Mouse (Mus musculus) CH12.LX (cell line): ENCODE results near the gene Trim41. TPM values are rescaled to one million over a fixed set of nuclear protein-coding genes. Genes with fewer than 3 reads are reported as not detected.
A peak's percentile ranks its signal among the peaks of the same experiment; 100 is the strongest.

Experiments
- DNase-seq: peaks from one replicate; pipeline ENCODE4 v3.0.0-alpha.2; 2013; ENCODE audit errors: extremely low read depth
- H3K27ac ChIP-seq: 2 replicates; pipeline ENCODE4 v1.5.1; 2012; ENCODE audit warnings: low read depth, mild to moderate bottlenecking, control low read depth, moderate library complexity; ENCODE audit not compliant: insufficient read depth
- H3K27me3 ChIP-seq: replicated peaks from 2 replicates; pipeline ENCODE3; 2012; ENCODE audit warnings: inconsistent platforms
- H3K36me3 ChIP-seq, 2 experiments: replicated peaks in 1 of 2; 2 replicates each; pipeline versions ENCODE3 to v1.6.1; 2012; ENCODE audit warnings: inconsistent platforms in 1 of 2, low read length in 1 of 2, mild to moderate bottlenecking in 1 of 2, mixed read lengths in 1 of 2, moderate library complexity in 1 of 2; ENCODE audit not compliant: control insufficient read depth in 1 of 2, insufficient read depth in 1 of 2
- H3K4me1 ChIP-seq, 2 experiments: 2 replicates each; pipeline ENCODE4 v1.6.1; 2012; ENCODE audit warnings: inconsistent platforms in 1 of 2, moderate library complexity in 1 of 2; ENCODE audit not compliant: insufficient read depth in 2 of 2, control insufficient read depth in 1 of 2
- H3K4me2 ChIP-seq: 2 replicates; pipeline ENCODE4 v1.6.1; 2012; ENCODE audit warnings: low read depth, mild to moderate bottlenecking, control low read depth; ENCODE audit not compliant: poor library complexity, insufficient read depth, severe bottlenecking
- H3K4me3 ChIP-seq, 3 experiments: fragments of 150-350 bp in 1 of 3; sonication (generic) in 1 of 3; replicated peaks in 1 of 3; 2 replicates each; pipeline versions ENCODE3 to v1.5.1; 2011 to 2012; ENCODE audit warnings: low read depth in 2 of 3, low read length in 2 of 3, mild to moderate bottlenecking in 2 of 3, moderate library complexity in 2 of 3, control low read depth in 1 of 3, improper control_type of control experiment in 1 of 3, inconsistent platforms in 1 of 3, mixed read lengths in 1 of 3; ENCODE audit not compliant: poor library complexity in 1 of 3
- H3K79me2 ChIP-seq: replicated peaks from 2 replicates; pipeline ENCODE4 v1.6.1; 2012; ENCODE audit warnings: mild to moderate bottlenecking, moderate library complexity; ENCODE audit not compliant: control insufficient read depth, poor library complexity, insufficient read depth, severe bottlenecking; ENCODE audit errors: extremely low read depth
- H3K9ac ChIP-seq: 2 replicates; pipeline ENCODE4 v1.6.1; 2012; ENCODE audit warnings: low read depth, mild to moderate bottlenecking, control low read depth, moderate library complexity; ENCODE audit not compliant: insufficient read depth
- H3K9me3 ChIP-seq: replicated peaks from 2 replicates; pipeline ENCODE3; 2012; ENCODE audit warnings: low read length, inconsistent platforms, mixed read lengths
- BHLHE40 ChIP-seq: IDR thresholded peaks from 2 replicates; pipeline ENCODE4 v1.6.1; 2011; ENCODE audit warnings: mild to moderate bottlenecking, low read depth, low read length, improper control_type of control experiment
- CHD2 ChIP-seq: IDR thresholded peaks from 2 replicates; pipeline ENCODE4 v1.6.1; 2011; ENCODE audit warnings: low read length, improper control_type of control experiment
- CTCF ChIP-seq, 2 experiments: IDR thresholded peaks in 1 of 2; conservative IDR thresholded peaks in 1 of 2; 2 replicates each; pipeline ENCODE4 v1.5.1; 2011 to 2012; ENCODE audit warnings: low read depth in 2 of 2, low read length in 2 of 2, improper control_type of control experiment in 1 of 2, inconsistent platforms in 1 of 2, mild to moderate bottlenecking in 1 of 2, moderate library complexity in 1 of 2
- E2F4 ChIP-seq: IDR thresholded peaks from 2 replicates; pipeline ENCODE4 v1.6.1; 2011; ENCODE audit warnings: low read depth, low read length, improper control_type of control experiment; ENCODE audit not compliant: insufficient replicate concordance
- ELF1 ChIP-seq: IDR thresholded peaks from 2 replicates; pipeline ENCODE4 v1.6.1; 2014; ENCODE audit warnings: low read depth, mild to moderate bottlenecking, inconsistent platforms, low read length, improper control_type of control experiment
- EP300 ChIP-seq: IDR thresholded peaks from 2 replicates; pipeline ENCODE4 v1.6.1; 2011; ENCODE audit warnings: low read length, improper control_type of control experiment
- ETS1 ChIP-seq: conservative IDR thresholded peaks from 2 replicates; pipeline ENCODE4 v1.6.1; 2012; ENCODE audit warnings: low read depth, mild to moderate bottlenecking, inconsistent platforms, low read length, improper control_type of control experiment, moderate library complexity
- HCFC1 ChIP-seq: IDR thresholded peaks from 2 replicates; pipeline ENCODE4 v1.6.1; 2012; ENCODE audit warnings: low read depth, mild to moderate bottlenecking, inconsistent platforms, low read length, improper control_type of control experiment
- IRF4 ChIP-seq: IDR thresholded peaks from 2 replicates; pipeline ENCODE4 v1.6.1; 2014; ENCODE audit warnings: low read depth, mild to moderate bottlenecking, inconsistent platforms, low read length, improper control_type of control experiment
- JUN ChIP-seq: IDR thresholded peaks from 2 replicates; pipeline ENCODE4 v1.6.1; 2011; ENCODE audit warnings: low read depth, mild to moderate bottlenecking, low read length, improper control_type of control experiment, moderate library complexity; ENCODE audit not compliant: insufficient read depth
- KAT2A ChIP-seq: IDR thresholded peaks from 2 replicates; pipeline ENCODE4 v1.6.1; 2012; ENCODE audit warnings: low read length, improper control_type of control experiment, inconsistent platforms; ENCODE audit not compliant: insufficient replicate concordance
- MAFK ChIP-seq: IDR thresholded peaks from 2 replicates; pipeline ENCODE4 v1.6.1; 2011; ENCODE audit warnings: low read length, improper control_type of control experiment; ENCODE audit not compliant: insufficient replicate concordance
- MAX ChIP-seq: IDR thresholded peaks from 2 replicates; pipeline ENCODE4 v1.6.1; 2011; ENCODE audit warnings: low read length, improper control_type of control experiment
- MEF2A ChIP-seq: IDR thresholded peaks from 2 replicates; pipeline ENCODE4 v1.6.1; 2014; ENCODE audit warnings: low read depth, mild to moderate bottlenecking, inconsistent platforms, low read length, improper control_type of control experiment, borderline replicate concordance
- MXI1 ChIP-seq: IDR thresholded peaks from 2 replicates; pipeline ENCODE4 v1.6.1; 2011; ENCODE audit warnings: mild to moderate bottlenecking, low read depth, low read length, improper control_type of control experiment
- MYC ChIP-seq: IDR thresholded peaks from 2 replicates; pipeline ENCODE4 v1.6.1; 2011; ENCODE audit warnings: low read depth, mild to moderate bottlenecking, improper control_type of control experiment, low read length
- NELFE ChIP-seq: IDR thresholded peaks from 2 replicates; pipeline ENCODE4 v1.6.1; 2011; ENCODE audit warnings: low read depth, low read length, improper control_type of control experiment
- PAX5 ChIP-seq: IDR thresholded peaks from 2 replicates; pipeline ENCODE4 v1.6.1; 2012; ENCODE audit warnings: low read length, inconsistent platforms, mixed read lengths
- POLR2A ChIP-seq: IDR thresholded peaks from 2 replicates; pipeline ENCODE4 v1.6.1; 2011; ENCODE audit warnings: low read depth, mild to moderate bottlenecking, improper control_type of control experiment, low read length
- POLR2AphosphoS2 ChIP-seq: IDR thresholded peaks from 2 replicates; pipeline ENCODE4 v1.6.1; 2011; ENCODE audit warnings: low read depth, low read length, improper control_type of control experiment
- RAD21 ChIP-seq: IDR thresholded peaks from 2 replicates; pipeline ENCODE4 v1.6.1; 2011; ENCODE audit warnings: low read depth, mild to moderate bottlenecking, low read length, improper control_type of control experiment, moderate library complexity
- RCOR1 ChIP-seq: conservative IDR thresholded peaks from 2 replicates; pipeline ENCODE4 v1.6.1; 2012; ENCODE audit warnings: low read depth, mild to moderate bottlenecking, inconsistent platforms, low read length, improper control_type of control experiment
- SIN3A ChIP-seq: IDR thresholded peaks from 2 replicates; pipeline ENCODE4 v1.6.1; 2012; ENCODE audit warnings: low read length, improper control_type of control experiment, inconsistent platforms
- TBP ChIP-seq: conservative IDR thresholded peaks from 2 replicates; pipeline ENCODE4 v1.6.1; 2011; ENCODE audit warnings: low read depth, low read length, improper control_type of control experiment
- TCF12 ChIP-seq: IDR thresholded peaks from 2 replicates; pipeline ENCODE4 v1.6.1; 2014; ENCODE audit warnings: low read depth, mild to moderate bottlenecking, inconsistent platforms, low read length, improper control_type of control experiment
- USF1 ChIP-seq: IDR thresholded peaks from 2 replicates; pipeline ENCODE4 v1.6.1; 2014; ENCODE audit warnings: low read depth, mild to moderate bottlenecking, inconsistent platforms, low read length, improper control_type of control experiment
- USF2 ChIP-seq: conservative IDR thresholded peaks from 2 replicates; pipeline ENCODE4 v1.6.1; 2011; ENCODE audit warnings: low read depth, low read length, improper control_type of control experiment
- ZC3H11A ChIP-seq: IDR thresholded peaks from 2 replicates; pipeline ENCODE4 v1.6.1; 2012; ENCODE audit warnings: low read depth, mild to moderate bottlenecking, inconsistent platforms, low read length, improper control_type of control experiment
- ZKSCAN1 ChIP-seq: IDR thresholded peaks from 2 replicates; pipeline ENCODE4 v1.6.1; 2012; ENCODE audit warnings: low read depth, inconsistent platforms, low read length, improper control_type of control experiment, borderline replicate concordance
- ZMIZ1 ChIP-seq: IDR thresholded peaks from 2 replicates; pipeline ENCODE4 v1.6.1; 2012; ENCODE audit warnings: low read depth, mild to moderate bottlenecking, inconsistent platforms, low read length, improper control_type of control experiment
- dilution Hi-C: fragments of 300-500 bp; cut with MboI; formaldehyde crosslinking; loops from 2 replicates; pipeline ENCODE4 v1.14.3; 2020; ENCODE audit warnings: low sequenced_read_pairs; ENCODE audit not compliant: extremely low pct_unique_long_range_greater_than_20kb, extremely low pct_ligation_motif_present
- in situ Hi-C: fragments of 300-500 bp; cut with MboI; formaldehyde crosslinking; loops from 3 replicates; pipeline ENCODE4 v1.14.3; 2019; ENCODE audit warnings: low sequenced_read_pairs, low pct_ligation_motif_present, low pct_unique_long_range_greater_than_20kb, mixed read lengths
- polyA plus RNA-seq: library from polyadenylated mRNA; unstranded; fragments of >175 nt; gene quantifications from 2 replicates; pipeline ENCODE4 v1.2.1, GENCODE M21; 2012; ENCODE audit warnings: low read depth; ENCODE audit not compliant: insufficient read length
- total RNA-seq, 2 experiments: library from RNA; depleted of rRNA; stranded (reverse); fragments of 300-350 nt in 1 of 2; fragments of >200 nt in 1 of 2; gene quantifications; 2 replicates each; pipeline ENCODE4 v1.2.3; 2012 to 2014

Gene Trim41
- total and polyA plus RNA-seq, 3 experiments: 18.8 to 51.6 (median 36.0) TPM

DNA sequence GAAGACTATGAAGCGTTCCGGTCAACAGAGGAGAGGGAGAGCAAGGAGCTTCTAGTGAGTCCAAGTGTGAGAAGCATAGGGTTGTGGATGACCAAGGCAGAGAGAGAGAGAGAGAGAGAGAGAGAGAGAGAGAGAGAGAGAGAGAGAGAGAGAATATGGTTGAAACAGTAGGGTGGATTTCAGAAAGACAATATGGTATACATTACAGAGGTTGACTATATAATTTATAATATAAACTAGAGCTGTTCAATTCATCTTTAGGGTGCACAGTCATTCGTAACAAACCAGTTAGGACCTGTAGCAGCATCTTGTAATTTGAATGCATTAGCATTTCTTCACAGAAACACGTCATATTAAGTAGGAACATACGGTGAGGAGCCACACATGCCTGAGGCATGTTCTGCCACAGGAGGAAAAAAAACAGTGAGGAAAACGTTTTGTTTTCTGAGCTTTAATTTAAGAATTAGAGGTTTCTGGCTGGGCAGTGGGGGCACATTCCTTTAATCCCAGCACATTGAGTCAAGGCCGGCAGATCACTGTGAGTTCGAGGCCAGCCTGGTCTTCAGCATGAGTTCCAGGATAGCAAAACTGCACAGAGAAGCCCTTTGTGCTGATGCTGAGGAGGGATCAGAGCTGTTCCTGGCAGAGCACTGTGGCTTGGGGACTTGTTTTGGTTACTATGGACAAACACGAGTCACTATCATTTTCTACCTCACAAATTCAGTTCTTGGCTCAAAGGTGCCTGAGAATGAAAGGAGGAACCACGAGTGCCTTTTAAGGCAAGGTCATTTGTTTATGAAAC, 21.9 kb upstream of the Trim41 start (continued):
- TF ChIP-seq ELF1 (no peak), E2F4 (no peak), PAX5 (no peak), KAT2A (no peak), RAD21 (no peak), MAFK (no peak), POLR2A (peak; percentile 43; the same call in 1 of the 2 replicates), CTCF (conservative IDR thresholded peaks at IDR 0.05 in 1 of 2, IDR thresholded peaks at IDR 0.05 in 1 of 2; ENCODE audit: low read depth in 2 of 2, low read length in 2 of 2) (no peak), MAX (peak; percentile 64; the same call in 1 of the 2 replicates), ZKSCAN1 (no peak)

DNA sequence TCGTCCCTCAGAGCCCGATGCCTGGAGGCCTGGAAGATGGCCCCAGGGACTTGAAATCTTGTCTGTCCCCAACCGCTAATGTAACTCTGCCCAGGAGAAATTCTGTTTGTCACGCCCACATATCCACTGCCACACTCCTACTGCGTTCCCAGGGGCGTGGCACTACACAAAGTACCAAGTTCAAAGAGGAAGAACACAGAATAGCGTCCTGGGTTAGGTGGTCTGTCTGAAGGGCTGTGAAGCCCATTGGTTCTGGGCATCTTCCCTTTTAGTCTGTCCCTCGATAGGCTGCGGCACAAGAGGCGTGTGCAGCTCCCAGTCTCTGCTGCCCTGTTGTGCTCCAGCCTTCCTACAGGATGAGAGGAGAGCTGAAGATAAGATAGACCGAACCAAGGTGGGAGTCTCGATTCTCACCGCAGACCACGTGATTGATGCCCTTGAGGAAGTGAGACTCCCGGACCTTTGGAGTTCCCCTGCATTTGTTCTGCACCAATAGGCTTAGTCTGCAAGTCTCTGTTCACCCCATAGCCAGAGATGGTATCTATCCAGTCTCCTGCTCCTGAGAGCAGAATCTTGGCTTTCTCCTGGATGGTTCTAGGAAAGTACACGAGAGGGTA, 21.1 kb upstream of the Trim41 start:
- peak; percentile 97 for DNase-seq
- Histone ChIP-seq H3K79me2 (no peaks in the 10 kb centered on the region), H3K27ac (peak overlapping the region; percentile 95), H3K4me2 (peak overlapping the region; percentile 56), H3K27me3 (peaks cover 8% of the 10 kb centered on the region), H3K36me3 (peaks cover 3% of the 10 kb centered on the region in 2 experiments), H3K9me3 (no peaks in the 10 kb centered on the region), H3K9ac (peak overlapping the region; percentile 87)
- in situ Hi-C loops (no loop called here), dilution Hi-C loops (no loop called here)
- TF ChIP-seq EP300: peak; percentile 91
- peak; percentile 80; the same call in 1 of the 2 replicates for TF ChIP-seq TBP
- TF ChIP-seq NELFE: peak; percentile 62; the same call in 1 of the 2 replicates
- TF ChIP-seq MAX: peak; percentile 97
- TF ChIP-seq USF1: peak; percentile 91
- peak; percentile 66 for TF ChIP-seq POLR2A
- TF ChIP-seq POLR2AphosphoS2: no peak
- no peak for TF ChIP-seq ZC3H11A
- TF ChIP-seq USF2: peak; percentile 94
- no peak for TF ChIP-seq PAX5
- peak; percentile 61 for TF ChIP-seq ELF1
- TF ChIP-seq ETS1: peak; percentile 74
- no peak for TF ChIP-seq HCFC1
- peak; percentile 92; the same call in 1 of the 2 replicates for TF ChIP-seq RCOR1
- peak; percentile 93 for TF ChIP-seq BHLHE40
- 0 out of 2 replicates have a peak, but pooled peaks have one; percentile 21 for TF ChIP-seq JUN
- peak; percentile 87 for TF ChIP-seq TCF12
- TF ChIP-seq IRF4: peak; percentile 99
- peak; percentile 79 for TF ChIP-seq MAFK
- TF ChIP-seq ZMIZ1: peak; percentile 8; the same call in 1 of the 2 replicates
- peak; percentile 64 for TF ChIP-seq CHD2
- TF ChIP-seq SIN3A: peak; percentile 10; the same call in 1 of the 2 replicates
- no peak; the same call in 1 of the 2 replicates for TF ChIP-seq MXI1
- TF ChIP-seq MYC: peak; percentile 79; the same call in 1 of the 2 replicates
- TF ChIP-seq MEF2A: peak; percentile 57; the same call in 1 of the 2 replicates
- TF ChIP-seq, all 38 proteins: peak for 20
- Histone ChIP-seq H3K4me3 (peak overlapping the region; percentile 66 to 89 (median 74)), H3K4me1 (peaks cover 32 to 77% of the 10 kb centered on the region in 2 experiments)
